Mouse (Mus musculus) cerebellum, adult 2 months (tissue): ENCODE results near the gene Sult1a1.

Experiments used
- CTCF ChIP-seq: fragments of 200-500 bp; IDR thresholded peaks from 2 replicates; pipeline ENCODE4 v1.5.1; 2011; ENCODE audit warnings: low read depth, mild to moderate bottlenecking, control low read depth, low read length, moderate library complexity, borderline replicate concordance; ENCODE audit not compliant: insufficient read depth
- POLR2A ChIP-seq: fragments of 200-500 bp; IDR thresholded peaks from 2 replicates; pipeline ENCODE4 v1.6.1; 2011; ENCODE audit warnings: low read length, control low read depth, borderline replicate concordance; ENCODE audit not compliant: insufficient read depth

GRCm38 (mm10) chr7:126725667-126726066 lies 49.4 kb upstream of the Sult1a1 start:
- TF ChIP-seq POLR2A (no peak), CTCF (no peak)
